ENCODE assay signal across 8 mouse cellular contexts in the genomic region with DNA sequence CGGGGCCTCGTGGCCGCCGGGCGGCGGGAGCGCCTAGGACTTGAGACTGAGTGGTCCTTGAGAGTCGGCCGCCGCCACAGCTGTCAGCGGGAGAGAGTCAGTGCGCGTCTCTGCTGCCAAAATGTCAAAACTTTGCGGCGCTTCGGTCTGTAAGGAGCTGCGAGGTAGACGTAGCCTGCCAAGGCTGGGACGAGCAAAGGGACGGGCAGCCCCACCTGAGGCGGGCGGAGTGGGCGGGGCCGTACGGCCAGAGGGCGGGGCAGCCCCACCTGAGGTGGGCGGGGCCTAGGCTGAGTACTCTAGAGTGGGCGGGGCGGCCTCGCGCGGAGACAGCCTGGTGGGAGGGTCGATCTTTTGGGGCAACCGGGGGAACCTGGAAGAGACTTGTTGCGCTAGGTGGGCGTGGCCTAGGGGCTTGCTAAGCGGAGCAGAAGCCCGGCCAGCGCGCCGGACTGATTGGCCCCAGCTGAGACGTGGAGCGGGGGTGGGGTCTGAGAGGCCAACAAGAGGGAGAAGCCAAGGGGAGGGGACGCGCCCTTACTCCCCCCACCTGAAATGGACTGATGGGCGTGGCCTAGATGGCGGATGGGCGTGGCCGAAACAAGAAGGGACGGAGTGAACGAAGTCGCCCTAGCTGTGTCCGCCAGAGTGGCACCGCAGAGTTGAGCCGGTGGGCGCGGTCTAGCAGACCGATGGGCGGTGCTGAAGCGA. TPM values are rescaled to one million over a fixed set of nuclear protein-coding genes. Genes with fewer than 3 reads are reported as not detected.
A peak's percentile ranks its signal among the peaks of the same experiment; 100 is the strongest.
DNase-seq lines count a peak whose midpoint lies in the region; ATAC-seq and TF ChIP-seq lines count a peak whose summit lies in the region.

A gene (minus strand): TSS at position 232 of the 711 bp plus-strand sequence.

- TF ChIP-seq POLR2A in testis, adult 2 months (IDR thresholded peaks at IDR 0.05; ENCODE audit: control insufficient read depth, low read depth, low read length): peak; percentile 55; the same call in 1 of the 2 replicates

- H3K9me3 ChIP-seq in forebrain, embryonic 13.5 days (replicated peaks): no peaks in the 10 kb centered on the region
- H3K9me3 ChIP-seq in liver, embryonic 16.5 days (replicated peaks; ENCODE audit: control insufficient read depth, low read length): no peaks in the 10 kb centered on the region
- no peaks in the 10 kb centered on the region for H3K9me3 ChIP-seq in neural tube, embryonic 13.5 days

- H3K4me2 ChIP-seq in forebrain, embryonic 13.5 days: peak within 1 kb of the TSS; percentile 90
- H3K4me2 ChIP-seq in liver, embryonic 16.5 days (ENCODE audit: low read depth, low read length): peak within 1 kb of the TSS; percentile 54
- H3K4me2 ChIP-seq in neural tube, embryonic 13.5 days: peak within 1 kb of the TSS; percentile 91

- intact Hi-C loops in heart, postnatal 10 days (cut with DNase I): loop anchor here (5.0 kb wide), 2 partner anchors 71 to 91 kb away; no protein-coding TSS in a partner anchor

- DNase-seq in CD8-positive naive resting alpha-beta T cell, adult 2 months (ENCODE audit: low read depth in 2 of 2, low spot score in 2 of 2): peak; percentile 25 to 31
- DNase-seq in c-Kit-positive CD71-positive TER-119-positive erythroid progenitor cells, embryonic 14.5 days (ENCODE audit: low spot score): peak; percentile 38
- peak; percentile 88 to 92 for DNase-seq in heart, postnatal 10 days
- peak; percentile 97 to 99 for DNase-seq in kidney, postnatal 4 days

- H3K27ac ChIP-seq in forebrain, embryonic 13.5 days: no peak within 1 kb of the TSS
- H3K27ac ChIP-seq in liver, embryonic 16.5 days (ENCODE audit: low read length): peak within 1 kb of the TSS; percentile 45
- H3K27ac ChIP-seq in neural tube, embryonic 13.5 days (replicated peaks): no peak within 1 kb of the TSS
- peak within 1 kb of the TSS; percentile 10 for H3K27ac ChIP-seq in testis, adult 2 months (ENCODE audit: control insufficient read depth, insufficient read depth, low read depth, low read length)

- peak; percentile 18; the same call in 1 of the 2 replicates for TF ChIP-seq CTCF in testis, adult 2 months (IDR thresholded peaks at IDR 0.05; ENCODE audit: control insufficient read depth, insufficient read depth, insufficient replicate concordance, low read depth, low read length)

- peak; percentile 92 for ATAC-seq in forebrain, embryonic 13.5 days
- ATAC-seq in liver, embryonic 16.5 days (ENCODE audit: low read depth): peak; percentile 91
- peak; percentile 94 for ATAC-seq in neural tube, embryonic 13.5 days (ENCODE audit: low read depth)

- peaks cover 21% of the 10 kb centered on the region for H3K4me1 ChIP-seq in forebrain, embryonic 13.5 days
- no peaks in the 10 kb centered on the region; the same call in 1 of the 2 replicates for H3K4me1 ChIP-seq in liver, embryonic 16.5 days (ENCODE audit: control insufficient read depth, low read depth, low read length)
- H3K4me1 ChIP-seq in neural tube, embryonic 13.5 days (replicated peaks): peaks cover 19% of the 10 kb centered on the region
- peaks cover 11% of the 10 kb centered on the region for H3K4me1 ChIP-seq in testis, adult 2 months (ENCODE audit: control insufficient read depth, insufficient read depth, low read length)

- H3K4me3 ChIP-seq in forebrain, embryonic 13.5 days: peak within 1 kb of the TSS; percentile 52
- peak within 1 kb of the TSS; percentile 61 for H3K4me3 ChIP-seq in liver, embryonic 16.5 days (ENCODE audit: low read depth, low read length)
- peak within 1 kb of the TSS; percentile 52 for H3K4me3 ChIP-seq in neural tube, embryonic 13.5 days
- peak within 1 kb of the TSS; percentile 84 for H3K4me3 ChIP-seq in testis, adult 2 months (ENCODE audit: control insufficient read depth, low read depth, low read length)

- H3K36me3 ChIP-seq in forebrain, embryonic 13.5 days (ENCODE audit: poor library complexity, severe bottlenecking): no peaks in the 10 kb centered on the region
- no peaks in the 10 kb centered on the region for H3K36me3 ChIP-seq in liver, embryonic 16.5 days (ENCODE audit: control insufficient read depth, insufficient read depth)
- H3K36me3 ChIP-seq in neural tube, embryonic 13.5 days: no peaks in the 10 kb centered on the region
- H3K36me3 ChIP-seq in testis, adult 2 months (ENCODE audit: control insufficient read depth, insufficient read depth, low read length): no peaks in the 10 kb centered on the region

- WGBS in forebrain, embryonic 13.5 days: under 1% methylated on average over 60 of the region's 60 CpGs
- 1% methylated on average over 59 of the region's 60 CpGs for WGBS in liver, embryonic 16.5 days (ENCODE audit: insufficient replicate concordance)
- under 1% methylated on average over 60 of the region's 60 CpGs for WGBS in neural tube, embryonic 13.5 days

- peaks cover 39% of the 10 kb centered on the region for H3K27me3 ChIP-seq in forebrain, embryonic 13.5 days
- H3K27me3 ChIP-seq in liver, embryonic 16.5 days (ENCODE audit: control insufficient read depth, insufficient read depth, low read depth, low read length): peaks cover 24% of the 10 kb centered on the region
- peaks cover 44% of the 10 kb centered on the region for H3K27me3 ChIP-seq in neural tube, embryonic 13.5 days
- no peaks in the 10 kb centered on the region for H3K27me3 ChIP-seq in testis, adult 2 months (ENCODE audit: control insufficient read depth, insufficient read depth, low read length)

- H3K9ac ChIP-seq in forebrain, embryonic 13.5 days: peak within 1 kb of the TSS; percentile 52
- peak within 1 kb of the TSS; percentile 26 for H3K9ac ChIP-seq in liver, embryonic 16.5 days (ENCODE audit: low read depth, low read length)
- H3K9ac ChIP-seq in neural tube, embryonic 13.5 days: peak within 1 kb of the TSS; percentile 17

RNA-seq across cellular contexts. Expression of the gene that starts here (rescaled TPM):
- 1.3 and 1.7 TPM in 2 replicates for polyA plus RNA-seq in forebrain, embryonic 13.5 days (2015; fragmentation: Nextera tagmentation; extraction: Ambion mirVana)
- total RNA-seq in heart, postnatal 10 days (2021): 10 to 100 TPM; 11.3 to 11.5 TPM
- polyA plus RNA-seq in liver, embryonic 16.5 days (2015; fragmentation: Nextera tagmentation; extraction: Ambion mirVana): 8.2 and 9.0 TPM in 2 replicates
- 1.6 and 2.9 TPM in 2 replicates for polyA plus RNA-seq in neural tube, embryonic 13.5 days (2015; fragmentation: Nextera tagmentation; extraction: Ambion mirVana)
- polyA plus RNA-seq in testis, adult 2 months (2012; rRNA removed): 2.3 and 3.1 TPM in 2 replicates

Comparison
In these comparisons a context has a peak if more than half of its experiments do, and no peak if none do; other contexts are left out.
1. DNase-seq: peak in every context shown above with its lines; median percentile 98 in kidney, postnatal 4 days; 90 in heart, postnatal 10 days; 38 in c-Kit-positive CD71-positive TER-119-positive erythroid progenitor cells, embryonic 14.5 days; 28 in CD8-positive naive resting alpha-beta T cell, adult 2 months.
2. H3K27ac ChIP-seq: peak in liver, embryonic 16.5 days (single experiment) and testis, adult 2 months (single experiment); none in forebrain, embryonic 13.5 days (single experiment) and neural tube, embryonic 13.5 days (single experiment).
3. Peak in every context shown above with its lines, with median percentiles within 50 percentile points of each other: ATAC-seq, H3K4me2 ChIP-seq, H3K4me3 ChIP-seq and H3K9ac ChIP-seq.